Mouse (Mus musculus) heart, embryonic 14.5 days (tissue): Measurements from ENCODE around the gene Ankle1. TPM values are rescaled to one million over a fixed set of nuclear protein-coding genes. Genes with fewer than 3 reads are reported as not detected.

Experiments
- ATAC-seq: fragments of 200-750 bp; cut with Nextera tagmentation; 2 replicates; pipeline ENCODE4 v1.8.0; 2017; ENCODE audit warnings: low read depth, moderate TSS enrichment; ENCODE audit not compliant: insufficient number of reproducible peaks, insufficient read depth, low FRiP score
- H3K27ac ChIP-seq, 2 experiments: fragments of 200-500 bp in 1 of 2; fragments of 300-500 bp in 1 of 2; sonication (generic) in 1 of 2; replicated peaks in 1 of 2; 2 replicates each; pipeline ENCODE4 v1.5.1; 2012 to 2014; ENCODE audit warnings: low read depth in 2 of 2, low read length in 2 of 2, control low read depth in 1 of 2, mild to moderate bottlenecking in 1 of 2, mixed read lengths in 1 of 2; ENCODE audit not compliant: control insufficient read depth in 1 of 2, insufficient read depth in 1 of 2
- H3K27me3 ChIP-seq: fragments of 300-500 bp; sonication (generic); 2 replicates; pipeline ENCODE4 v1.6.1; 2014; ENCODE audit warnings: mild to moderate bottlenecking, low read length, control low read depth; ENCODE audit not compliant: control insufficient read depth, insufficient read depth
- H3K36me3 ChIP-seq: fragments of 300-500 bp; sonication (generic); 2 replicates; pipeline ENCODE4 v1.6.1; 2014; ENCODE audit warnings: mild to moderate bottlenecking, control low read depth, low read length, mixed read lengths; ENCODE audit not compliant: control insufficient read depth, insufficient read depth
- H3K4me1 ChIP-seq, 2 experiments: fragments of 200-500 bp in 1 of 2; fragments of 300-500 bp in 1 of 2; sonication (generic) in 1 of 2; 2 replicates each; pipeline ENCODE4 v1.6.1; 2012 to 2014; ENCODE audit warnings: low read length in 2 of 2, control low read depth in 1 of 2, mixed read lengths in 1 of 2; ENCODE audit not compliant: control insufficient read depth in 2 of 2, insufficient read depth in 2 of 2
- H3K4me2 ChIP-seq: fragments of 300-500 bp; sonication (generic); 2 replicates; pipeline ENCODE4 v1.6.1; 2014; ENCODE audit warnings: mild to moderate bottlenecking, low read length
- H3K4me3 ChIP-seq, 2 experiments: fragments of 200-500 bp in 1 of 2; fragments of 300-500 bp in 1 of 2; sonication (generic) in 1 of 2; 2 replicates each; pipeline ENCODE4 v1.5.1; 2012 to 2014; ENCODE audit warnings: low read length in 2 of 2, mild to moderate bottlenecking in 2 of 2, control low read depth in 1 of 2, low read depth in 1 of 2, moderate library complexity in 1 of 2; ENCODE audit not compliant: control insufficient read depth in 1 of 2, insufficient read depth in 1 of 2
- H3K9ac ChIP-seq: fragments of 300-500 bp; sonication (generic); 2 replicates; pipeline ENCODE4 v1.6.1; 2014; ENCODE audit warnings: mild to moderate bottlenecking, low read length
- H3K9me3 ChIP-seq: fragments of 300-500 bp; sonication (generic); 2 replicates; pipeline ENCODE4 v1.6.1; 2016; ENCODE audit warnings: low read length, control low read depth; ENCODE audit not compliant: control insufficient read depth
- WGBS: fragments of 180-500 bp; shearing (Covaris S2); extraction: QIAGEN DNeasy Blood & Tissue Kit; methylation state at CpG from one replicate; pipeline ENCODE4 v1.1.7; 2014; 5-methylcytosine and 5-hydroxymethylcytosine counted together
- polyA plus RNA-seq: library from polyadenylated mRNA; unstranded; fragments of >200 nt; fragmentation: Nextera tagmentation; extraction: Ambion mirVana; gene quantifications from 2 replicates; pipeline ENCODE4 v1.2.1, GENCODE M21; 2014

Ankle1 gene
- polyA plus RNA-seq: 16.7 and 20.7 TPM in 2 replicates

DNA sequence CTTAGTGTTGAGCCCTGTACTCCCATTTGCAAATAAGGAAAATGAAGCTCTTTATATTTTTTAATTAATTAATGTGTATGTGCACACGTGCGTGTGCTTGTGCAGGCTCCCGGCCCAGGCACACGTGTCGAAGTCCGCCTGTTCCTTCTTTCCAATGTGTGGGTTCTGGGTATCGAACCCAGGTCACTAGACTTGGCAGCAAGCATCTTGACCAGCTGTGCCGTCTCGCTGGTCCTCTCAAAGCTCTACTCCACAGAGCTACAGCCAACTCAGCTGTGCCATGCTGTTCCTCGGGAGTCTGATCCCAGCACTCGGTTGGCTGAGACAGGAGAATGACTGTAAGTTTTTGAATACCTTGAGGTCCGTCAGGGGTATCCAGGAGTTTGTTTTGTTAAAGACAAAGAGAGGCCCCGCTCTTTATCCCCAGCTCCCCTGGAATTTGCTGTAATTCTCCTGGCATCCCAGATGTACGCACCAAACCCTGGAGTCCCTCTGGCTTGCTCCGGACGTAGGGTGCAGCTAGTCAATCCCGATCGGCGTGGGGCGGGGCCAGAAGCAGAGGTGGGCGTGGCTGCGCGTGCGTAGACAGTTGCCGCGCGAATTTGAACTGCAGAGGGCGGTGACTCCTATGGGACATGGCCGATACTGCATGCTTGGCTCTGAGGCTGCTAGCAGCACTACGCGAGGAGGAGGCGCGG lies at the start of gene Ankle1:
Gene Ankle1, plus strand, starts transcription at position 610 of the 698 bp plus-strand sequence.
- H3K27ac ChIP-seq: peak within 1 kb of the TSS; percentile 26 to 38; a peak in 2 of 4 replicates
- WGBS: 16% methylated on average over 33 of the region's 33 CpGs

DNA sequence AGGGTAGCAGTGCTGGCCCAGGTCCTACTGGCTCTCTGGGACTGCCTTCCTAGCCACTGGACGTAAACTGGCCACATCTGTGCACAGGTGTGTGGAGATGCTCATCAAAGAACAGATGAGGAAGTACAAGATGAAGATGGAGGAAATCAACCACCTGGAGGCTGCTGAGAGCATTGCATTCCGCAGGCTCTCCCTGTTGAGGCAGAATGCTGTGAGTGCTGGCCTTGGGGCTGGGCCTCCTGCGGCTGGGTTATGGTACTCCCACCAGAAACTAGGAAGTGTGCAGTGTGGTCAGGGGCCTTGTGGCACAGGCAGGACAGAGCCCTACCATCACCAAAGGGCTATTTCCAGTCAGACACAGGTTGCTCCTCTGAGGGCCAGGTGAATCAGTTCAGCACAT lies 47.8 kb upstream of the Ankle1 start:
- no peak overlapping the region for H3K27ac ChIP-seq
- H3K9ac ChIP-seq: no peak overlapping the region
- no peaks in the 10 kb centered on the region for H3K4me1 ChIP-seq
- WGBS: 86% methylated on average over 3 of the region's 3 CpGs
- no peaks in the 10 kb centered on the region for H3K27me3 ChIP-seq
- H3K4me3 ChIP-seq: no peak overlapping the region
- H3K9me3 ChIP-seq: no peaks in the 10 kb centered on the region
- H3K4me2 ChIP-seq: no peak overlapping the region
- H3K36me3 ChIP-seq: peaks cover 86% of the 10 kb centered on the region
- ATAC-seq: no peak

More for the DNA sequence above, at the start of gene Ankle1:
- Histone ChIP-seq H3K4me1 (peaks cover 4 to 13% of the 10 kb centered on the region in 2 experiments; a peak in 3 of 4 replicates), H3K4me2 (peak within 1 kb of the TSS; percentile 86), H3K27me3 (no peaks in the 10 kb centered on the region), H3K36me3 (peaks cover 22% of the 10 kb centered on the region), H3K9me3 (no peaks in the 10 kb centered on the region), H3K9ac (peak within 1 kb of the TSS; percentile 81), H3K4me3 (peak within 1 kb of the TSS; percentile 64 to 79)
- peak; percentile 87 for ATAC-seq

DNA sequence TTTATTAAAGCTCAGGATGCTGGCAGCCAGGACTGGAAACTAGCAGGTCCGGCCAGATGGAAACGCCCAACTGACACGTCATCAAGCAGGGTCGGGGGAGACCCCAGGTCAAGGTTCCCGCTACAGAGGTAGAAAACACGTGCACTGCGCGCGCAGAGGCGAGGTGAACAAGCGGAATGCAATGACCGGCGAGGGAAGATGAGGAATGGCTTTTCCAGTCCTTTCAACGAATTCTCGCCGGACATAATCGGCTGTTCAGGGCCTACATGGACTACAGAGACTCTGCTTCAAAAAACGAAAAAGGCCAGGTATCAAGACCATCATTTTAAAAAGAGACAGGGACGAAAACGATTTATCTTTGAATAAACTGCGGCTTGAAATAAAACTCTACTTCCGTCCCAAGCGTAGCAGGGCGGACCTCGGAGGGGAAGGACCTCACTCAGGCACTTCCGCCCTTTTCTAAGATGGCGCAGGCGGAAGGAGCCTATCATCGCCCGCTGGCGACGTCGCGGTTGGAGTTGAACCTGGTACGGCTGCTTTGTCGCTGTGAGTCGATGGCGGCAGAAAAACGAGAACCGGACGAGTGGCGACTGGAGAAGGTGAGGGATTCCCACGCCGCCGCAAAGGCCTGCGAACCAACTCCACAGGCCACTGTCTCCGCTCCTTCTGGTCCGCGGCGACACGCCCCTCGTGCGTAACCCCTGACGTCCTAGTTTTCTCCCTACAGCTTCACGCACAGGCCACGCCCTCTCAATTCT lies 38.9 kb upstream of the Ankle1 start, which contains the start of gene Use1:
Gene Use1, plus strand, starts transcription at position 78 of the 758 bp plus-strand sequence.
- Histone ChIP-seq H3K36me3 (peaks cover 14% of the 10 kb centered on the region), H3K27me3 (no peaks in the 10 kb centered on the region), H3K4me1 (peaks cover 4 to 24% of the 10 kb centered on the region in 2 experiments), H3K9ac (peak within 1 kb of the TSS; percentile 86), H3K9me3 (no peaks in the 10 kb centered on the region), H3K4me3 (peak within 1 kb of the TSS; percentile 66 to 80), H3K4me2 (peak within 1 kb of the TSS; percentile 70), H3K27ac (peak within 1 kb of the TSS; percentile 89 to 95)
- peak; percentile 74; the same call in 1 of the 2 replicates for ATAC-seq
- WGBS: under 1% methylated on average over 56 of the region's 56 CpGs

DNA sequence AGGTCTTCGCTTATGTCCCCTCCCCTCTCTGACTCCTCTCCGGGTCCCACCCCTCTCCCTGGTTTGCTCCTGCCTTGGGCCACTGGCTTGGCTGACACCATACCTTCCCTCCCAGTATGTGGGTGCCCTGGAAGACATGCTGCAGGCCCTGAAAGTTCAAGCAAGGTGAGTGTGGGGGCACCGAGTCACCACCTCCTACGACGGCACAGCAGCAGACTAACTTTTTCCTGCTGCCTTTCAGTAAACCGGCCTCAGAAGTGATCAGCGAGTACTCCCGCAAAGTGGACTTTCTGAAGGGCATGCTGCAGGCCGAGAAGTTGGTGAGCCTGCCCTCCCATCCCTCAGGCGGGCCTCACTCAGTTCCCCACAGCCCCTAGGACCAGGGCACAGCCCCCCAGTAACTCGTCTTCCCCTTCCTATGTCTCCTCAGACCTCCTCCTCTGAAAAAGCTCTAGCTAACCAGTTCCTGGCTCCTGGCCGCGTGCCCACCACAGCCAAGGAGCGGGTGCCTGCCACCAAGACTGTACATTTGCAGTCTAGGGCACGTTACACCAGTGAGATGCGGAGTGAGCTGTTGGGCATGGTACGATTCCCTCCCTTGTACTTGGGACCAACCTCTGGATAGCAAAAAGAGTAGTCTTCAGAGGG lies 38.2 kb upstream of the Ankle1 start:
- Histone ChIP-seq H3K4me3 (peak overlapping the region; percentile 66 to 80), H3K9me3 (no peaks in the 10 kb centered on the region), H3K27me3 (no peaks in the 10 kb centered on the region), H3K4me2 (peak overlapping the region; percentile 70), H3K4me1 (peaks cover 4 to 24% of the 10 kb centered on the region in 2 experiments), H3K36me3 (peaks cover 14% of the 10 kb centered on the region), H3K9ac (peak overlapping the region; percentile 86), H3K27ac (peak overlapping the region; percentile 89 to 95)
- no peak; the same call in 1 of the 2 replicates for ATAC-seq
- whole genome bisulfite sequencing: 40% methylated on average over 17 of the region's 17 CpGs

DNA sequence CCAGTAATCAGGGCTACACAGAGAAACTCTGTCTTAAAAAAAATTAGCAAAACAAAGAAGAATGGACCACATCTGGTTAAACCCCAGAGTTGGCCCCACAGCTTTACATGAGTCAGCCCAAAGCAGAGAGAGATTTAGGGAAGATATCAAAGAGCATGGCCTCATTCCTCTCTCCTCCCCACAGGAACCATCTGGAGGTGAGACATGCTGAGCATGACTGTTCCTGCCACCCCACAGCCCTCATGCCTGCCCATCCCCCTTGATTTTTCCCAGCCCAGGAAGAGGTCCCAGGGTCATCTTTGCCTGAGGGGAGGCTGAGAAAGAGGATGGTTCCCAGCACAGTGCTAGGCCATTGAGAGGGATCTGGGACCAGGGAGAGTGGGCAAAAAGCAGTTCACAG lies 37.4 kb upstream of the Ankle1 start:
- H3K27ac ChIP-seq: peak overlapping the region in 1 of 2 experiments; percentile 95; a peak in 1 of 4 replicates
- ATAC-seq: no peak
- H3K9ac ChIP-seq: peak overlapping the region; percentile 86; the same call in 1 of the 2 replicates
- H3K4me3 ChIP-seq: no peak overlapping the region
- H3K9me3 ChIP-seq: no peaks in the 10 kb centered on the region
- no peaks in the 10 kb centered on the region for H3K27me3 ChIP-seq
- H3K36me3 ChIP-seq: peaks cover 17% of the 10 kb centered on the region
- H3K4me1 ChIP-seq: peaks cover 4 to 24% of the 10 kb centered on the region in 2 experiments
- H3K4me2 ChIP-seq: peak overlapping the region; percentile 70

DNA sequence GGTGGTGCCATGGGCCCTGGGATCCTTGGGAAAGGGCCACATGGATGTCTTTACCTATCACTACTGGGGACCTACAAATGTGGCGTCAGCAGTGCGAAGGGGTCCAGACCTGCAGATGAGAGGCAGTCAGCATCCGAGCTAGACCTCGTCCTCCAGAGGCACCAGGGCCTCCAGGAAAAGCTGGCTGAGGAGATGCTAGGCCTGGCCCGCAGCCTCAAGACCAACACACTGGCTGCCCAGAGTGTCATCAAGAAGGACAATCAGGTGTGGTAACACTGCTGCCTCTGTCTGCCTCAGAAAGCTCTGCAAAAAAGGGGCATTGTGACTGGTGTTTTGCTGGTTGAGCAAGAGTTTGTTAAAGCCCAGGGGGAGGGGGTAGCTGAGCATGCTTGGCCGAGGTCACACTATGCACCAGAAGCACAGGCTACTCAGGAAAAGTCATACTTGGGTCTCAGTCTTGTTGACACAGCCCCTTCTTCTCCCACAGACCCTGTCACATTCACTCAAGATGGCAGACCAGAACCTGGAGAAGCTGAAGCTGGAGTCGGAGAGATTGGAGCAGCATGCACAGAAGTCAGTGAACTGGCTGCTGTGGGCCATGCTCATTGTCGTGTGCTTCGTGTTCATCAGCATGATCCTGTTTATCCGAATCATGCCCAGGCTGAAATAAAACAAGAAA lies 36.6 kb upstream of the Ankle1 start:
- Histone ChIP-seq H3K9ac (peak overlapping the region; percentile 25; the same call in 1 of the 2 replicates), H3K36me3 (peaks cover 26% of the 10 kb centered on the region), H3K27ac (peak overlapping the region; percentile 6 to 64), H3K4me3 (no peak overlapping the region), H3K4me1 (peaks cover 4 to 24% of the 10 kb centered on the region in 2 experiments), H3K9me3 (no peaks in the 10 kb centered on the region), H3K27me3 (no peaks in the 10 kb centered on the region), H3K4me2 (no peak overlapping the region)
- WGBS: 92% methylated on average over 10 of the region's 10 CpGs
- ATAC-seq: no peak
